Mouse (Mus musculus) heart, postnatal 0 days (tissue): ENCODE results near the gene Ddx56. TPM values are rescaled to one million over a fixed set of nuclear protein-coding genes. Genes with fewer than 3 reads are reported as not detected.

ENCODE experiments used
- ATAC-seq: fragments of 200-750 bp; cut with Nextera tagmentation; 2 replicates; pipeline ENCODE4 v1.8.0; 2017; ENCODE audit warnings: low read depth, moderate number of reproducible peaks, moderate library complexity; ENCODE audit not compliant: insufficient read depth
- DNase-seq: peaks from one replicate; pipeline ENCODE4 v3.0.0-alpha.2; 2016; ENCODE audit warnings: low spot score
- H3K27ac ChIP-seq: fragments of 300-500 bp; sonication (generic); 2 replicates; pipeline ENCODE4 v1.5.1; 2014; ENCODE audit warnings: low read depth, mild to moderate bottlenecking
- H3K27me3 ChIP-seq: fragments of 300-500 bp; sonication (generic); 2 replicates; pipeline ENCODE4 v1.6.1; 2014; ENCODE audit warnings: low read length, mixed read lengths; ENCODE audit not compliant: control insufficient read depth, insufficient read depth
- H3K36me3 ChIP-seq: fragments of 300-500 bp; sonication (generic); replicated peaks from 2 replicates; pipeline ENCODE4 v1.6.1; 2014; ENCODE audit warnings: low read length, mixed read lengths; ENCODE audit not compliant: control insufficient read depth, insufficient read depth
- H3K4me1 ChIP-seq: fragments of 300-500 bp; sonication (generic); 2 replicates; pipeline ENCODE4 v1.6.1; 2014; ENCODE audit warnings: antibody characterized with exemption; ENCODE audit not compliant: control insufficient read depth, insufficient read depth
- H3K4me2 ChIP-seq: fragments of 300-500 bp; sonication (generic); 2 replicates; pipeline ENCODE4 v1.6.1; 2014; ENCODE audit warnings: low read depth, mild to moderate bottlenecking, low read length, moderate library complexity
- H3K4me3 ChIP-seq: fragments of 300-500 bp; sonication (generic); 2 replicates; pipeline ENCODE4 v1.5.1; 2014; ENCODE audit warnings: low read depth, low read length
- H3K9ac ChIP-seq: fragments of 300-500 bp; sonication (generic); replicated peaks from 2 replicates; pipeline ENCODE4 v1.6.1; 2014; ENCODE audit warnings: low read depth, low read length, mixed read lengths
- H3K9me3 ChIP-seq: fragments of 300-500 bp; sonication (generic); replicated peaks from 2 replicates; pipeline ENCODE4 v1.6.1; 2016; ENCODE audit warnings: low read length; ENCODE audit not compliant: control insufficient read depth
- CTCF ChIP-seq: IDR thresholded peaks from 2 replicates; pipeline ENCODE4 v1.5.1; 2016; ENCODE audit warnings: antibody characterized with exemption, control low read depth, low read depth
- EP300 ChIP-seq: IDR thresholded peaks from 2 replicates; pipeline ENCODE4 v1.6.1; 2016; ENCODE audit warnings: antibody characterized with exemption, low read depth
- WGBS: fragments of 180-500 bp; shearing (Covaris S2); extraction: QIAGEN DNeasy Blood & Tissue Kit; methylation state at CpG from one replicate; pipeline ENCODE4 v1.1.7; 2014; 5-methylcytosine and 5-hydroxymethylcytosine counted together
- polyA plus RNA-seq: library from polyadenylated mRNA; unstranded; fragments of >200 nt; fragmentation: Nextera tagmentation; extraction: Ambion mirVana; gene quantifications from 2 replicates; pipeline ENCODE4 v1.2.1, GENCODE M21; 2015
- total RNA-seq: library from RNA; depleted of rRNA; stranded (reverse); fragments of >200 nt; gene quantifications from 2 replicates; pipeline ENCODE4 v1.2.3, GENCODE M21; 2014; ENCODE audit warnings: low replicate concordance; rRNA removed

The Ddx56 gene
- total RNA-seq = 45.5 and 46.1 TPM in 2 replicates
- 41.2 and 41.4 TPM in 2 replicates for polyA plus RNA-seq

- H3K36me3 ChIP-seq = peaks cover 60% of the 10 kb centered on the region
- WGBS = 2% methylated on average over 50 of the region's 50 CpGs
- ATAC-seq = peak; percentile 98
These were observed at the start of gene Ddx56 for GRCm38 (mm10) chr11:6267320-6268254. Gene Ddx56 (minus strand): TSS chr11:6267772.

DNA sequence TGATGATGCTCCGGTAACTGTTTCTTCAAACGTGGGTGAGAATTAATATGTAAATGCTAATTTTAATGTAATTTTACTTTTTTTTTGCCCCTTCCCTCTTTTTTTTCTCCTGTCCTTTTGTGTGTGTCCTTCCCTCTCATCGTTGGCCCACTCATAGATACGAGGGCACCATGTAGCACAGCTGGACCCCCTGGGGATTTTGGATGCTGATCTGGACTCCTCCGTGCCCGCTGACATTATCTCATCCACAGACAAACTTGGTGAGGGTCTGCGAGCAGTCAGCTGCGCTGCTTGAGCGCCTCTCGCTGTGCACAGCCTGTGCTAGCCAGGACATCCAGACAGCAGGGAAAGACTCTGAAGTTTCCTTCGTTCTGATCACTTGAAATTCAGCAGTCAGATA, 49.2 kb upstream of the Ddx56 start:
- 87% methylated on average over 11 of the region's 11 CpGs for WGBS
- H3K9me3 ChIP-seq = no peaks in the 10 kb centered on the region
- no peak overlapping the region for H3K4me2 ChIP-seq
- no peak for TF ChIP-seq EP300
- no peak for TF ChIP-seq CTCF
- DNase-seq = no peak
- H3K27ac ChIP-seq = no peak overlapping the region
- no peak overlapping the region for H3K4me3 ChIP-seq
- H3K27me3 ChIP-seq = no peaks in the 10 kb centered on the region
- H3K36me3 ChIP-seq = peaks cover 81% of the 10 kb centered on the region
- H3K4me1 ChIP-seq = no peaks in the 10 kb centered on the region
- ATAC-seq = no peak
- H3K9ac ChIP-seq = no peak overlapping the region

More at GRCm38 (mm10) chr11:6267320-6268254, at the start of gene Ddx56:
- Histone ChIP-seq H3K27me3 (no peaks in the 10 kb centered on the region), H3K4me3 (peak within 1 kb of the TSS; percentile 76), H3K27ac (peak within 1 kb of the TSS; percentile 97), H3K9me3 (no peaks in the 10 kb centered on the region), H3K4me2 (peak within 1 kb of the TSS; percentile 93), H3K4me1 (peaks cover 8% of the 10 kb centered on the region), H3K9ac (peak within 1 kb of the TSS; percentile 76)
- TF ChIP-seq EP300 (no peak), CTCF (no peak)
- peak; percentile 96 for DNase-seq

GRCm38 (mm10) chr11:6313874-6314406, 46.4 kb upstream of the Ddx56 start:
- ATAC-seq (no peak), DNase-seq (no peak)
- no peaks in the 10 kb centered on the region for H3K4me1 ChIP-seq
- no peak overlapping the region for H3K27ac ChIP-seq
- no peak overlapping the region for H3K4me3 ChIP-seq
- no peaks in the 10 kb centered on the region for H3K27me3 ChIP-seq
- no peak for TF ChIP-seq EP300
- TF ChIP-seq CTCF = no peak
- WGBS = 75% methylated on average over 7 of the region's 7 CpGs
- H3K4me2 ChIP-seq = no peak overlapping the region
- H3K9me3 ChIP-seq = no peaks in the 10 kb centered on the region
- H3K9ac ChIP-seq = no peak overlapping the region
- peaks cover 71% of the 10 kb centered on the region for H3K36me3 ChIP-seq

DNA sequence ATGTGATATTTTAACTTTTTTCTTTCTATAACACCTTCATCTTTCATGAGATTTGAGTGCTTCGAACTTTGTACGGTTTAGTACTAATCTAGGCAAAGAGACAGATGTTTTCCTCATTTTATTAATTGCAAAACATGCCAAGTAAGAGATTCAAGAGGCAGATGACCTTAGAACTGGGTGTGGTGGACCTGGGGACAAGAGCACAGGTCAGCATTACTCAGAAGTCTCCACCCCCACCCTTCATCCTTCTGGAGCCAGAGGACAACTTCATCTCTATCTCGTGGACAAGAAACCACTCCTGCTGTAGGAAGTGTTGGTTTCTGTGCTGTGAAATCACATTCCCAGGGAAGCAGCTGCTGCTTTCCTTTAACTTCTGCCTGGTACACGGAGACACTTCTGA, 40.6 kb upstream of the Ddx56 start:
- H3K4me1 ChIP-seq = peaks cover 14% of the 10 kb centered on the region
- ATAC-seq (no peak), DNase-seq (no peak)
- no peak overlapping the region for H3K4me2 ChIP-seq
- no peak overlapping the region for H3K9ac ChIP-seq
- no peak overlapping the region for H3K4me3 ChIP-seq
- peaks cover 41% of the 10 kb centered on the region for H3K36me3 ChIP-seq
- H3K27ac ChIP-seq = no peak overlapping the region
- H3K9me3 ChIP-seq = no peaks in the 10 kb centered on the region
- WGBS = 84% methylated on average over 4 of the region's 4 CpGs
- no peaks in the 10 kb centered on the region for H3K27me3 ChIP-seq
- TF ChIP-seq CTCF (no peak), EP300 (no peak)

DNA sequence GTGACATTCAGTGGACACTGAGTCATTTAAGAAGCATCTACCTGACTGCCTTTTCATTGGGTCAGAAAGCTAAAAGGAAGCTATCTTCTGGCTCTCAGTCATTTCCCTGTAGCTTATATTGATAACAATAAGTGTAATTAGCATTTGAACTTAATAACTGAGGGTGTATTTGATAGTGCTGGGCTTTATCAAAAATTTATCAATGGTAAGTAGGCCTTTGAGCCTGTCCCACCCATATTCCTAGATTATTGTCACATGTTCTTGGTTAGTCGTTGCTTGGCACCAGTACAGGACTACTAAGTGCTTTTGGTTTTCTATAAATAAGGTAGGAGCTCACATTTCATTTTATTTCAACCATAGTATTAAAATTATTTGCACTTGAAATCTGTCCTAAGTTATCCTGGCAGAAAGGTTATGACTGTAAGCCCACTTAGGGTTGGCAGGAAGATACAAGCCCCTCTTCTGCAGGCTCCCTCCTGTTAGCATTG, 38.4 kb upstream of the Ddx56 start:
- H3K27ac ChIP-seq = peak overlapping the region; percentile 15; the same call in 1 of the 2 replicates

More for the DNA sequence above, 38.4 kb upstream of the Ddx56 start:
- Histone ChIP-seq H3K4me1 (peaks cover 14% of the 10 kb centered on the region), H3K4me3 (no peak overlapping the region), H3K4me2 (no peak overlapping the region), H3K9ac (no peak overlapping the region), H3K36me3 (peaks cover 43% of the 10 kb centered on the region), H3K27me3 (no peaks in the 10 kb centered on the region), H3K9me3 (no peaks in the 10 kb centered on the region)
- WGBS = 22% methylated on average over 1 of the region's 1 CpGs
- DNase-seq (no peak), ATAC-seq (no peak)
- TF ChIP-seq CTCF (no peak), EP300 (no peak)
